Mouse (Mus musculus) hindbrain, postnatal 0 days (tissue): ENCODE results near the gene Cpsf4l. TPM values are rescaled to one million over a fixed set of nuclear protein-coding genes. Genes with fewer than 3 reads are reported as not detected.

Experiments used
- ATAC-seq: fragments of 200-750 bp; cut with Nextera tagmentation; 2 replicates; pipeline ENCODE4 v1.8.0; 2017; ENCODE audit warnings: mild to moderate bottlenecking, moderate TSS enrichment, moderate library complexity
- DNase-seq: peaks from one replicate; pipeline ENCODE4 v3.0.0-alpha.2; 2015; ENCODE audit warnings: low spot score
- H3K27ac ChIP-seq: fragments of 300-500 bp; sonication (generic); 2 replicates; pipeline ENCODE4 v1.5.1; 2014; ENCODE audit warnings: mild to moderate bottlenecking
- H3K27me3 ChIP-seq: fragments of 300-500 bp; sonication (generic); 2 replicates; pipeline ENCODE4 v1.6.1; 2014; ENCODE audit warnings: low read length, mixed read lengths; ENCODE audit not compliant: insufficient read depth
- H3K36me3 ChIP-seq: fragments of 300-500 bp; sonication (generic); 2 replicates; pipeline ENCODE4 v1.6.1; 2014; ENCODE audit warnings: low read length, mixed read lengths; ENCODE audit not compliant: insufficient read depth
- H3K4me1 ChIP-seq: fragments of 300-500 bp; sonication (generic); 2 replicates; pipeline ENCODE4 v1.6.1; 2014; ENCODE audit warnings: antibody characterized with exemption, low read length, mixed read lengths; ENCODE audit not compliant: insufficient read depth
- H3K4me2 ChIP-seq: fragments of 300-500 bp; sonication (generic); 2 replicates; pipeline ENCODE4 v1.6.1; 2014; ENCODE audit warnings: low read depth, mild to moderate bottlenecking, low read length, moderate library complexity, mixed read lengths
- H3K4me3 ChIP-seq: fragments of 300-500 bp; sonication (generic); 2 replicates; pipeline ENCODE4 v1.5.1; 2014; ENCODE audit warnings: low read length
- H3K9ac ChIP-seq: fragments of 300-500 bp; sonication (generic); replicated peaks from 2 replicates; pipeline ENCODE4 v1.6.1; 2014; ENCODE audit warnings: mild to moderate bottlenecking, low read length, moderate library complexity, mixed read lengths
- H3K9me3 ChIP-seq: fragments of 300-500 bp; sonication (generic); 2 replicates; pipeline ENCODE4 v1.6.1; 2016; ENCODE audit warnings: low read length, mixed read lengths
- CTCF ChIP-seq: IDR thresholded peaks from 2 replicates; pipeline ENCODE4 v1.5.1; 2016; ENCODE audit warnings: antibody characterized with exemption, control low read depth, low read depth
- WGBS: fragments of 180-500 bp; shearing (Covaris S2); extraction: QIAGEN DNeasy Blood & Tissue Kit; methylation state at CpG from one replicate; pipeline ENCODE4 v1.1.7; 2014; 5-methylcytosine and 5-hydroxymethylcytosine counted together
- polyA plus RNA-seq: library from polyadenylated mRNA; unstranded; fragments of >200 nt; fragmentation: Nextera tagmentation; extraction: Ambion mirVana; gene quantifications from 2 replicates; pipeline ENCODE4 v1.2.1, GENCODE M21; 2015
- total RNA-seq: library from RNA; depleted of rRNA; stranded (reverse); fragments of >200 nt; gene quantifications from 2 replicates; pipeline ENCODE4 v1.2.3, GENCODE M21; 2014

Cpsf4l gene
- total and polyA plus RNA-seq, 2 experiments from 2014 or later = 0.19 TPM; not detected in 1

GRCm38 (mm10) chr11:113673614-113674013, 36.2 kb downstream of the Cpsf4l start:
- Histone ChIP-seq H3K27me3 (no peaks in the 10 kb centered on the region), H3K9me3 (no peaks in the 10 kb centered on the region), H3K4me3 (no peak overlapping the region), H3K4me2 (no peak overlapping the region), H3K4me1 (no peaks in the 10 kb centered on the region), H3K9ac (no peak overlapping the region), H3K36me3 (peaks cover 32% of the 10 kb centered on the region), H3K27ac (no peak overlapping the region)
- TF ChIP-seq CTCF = no peak
- no peak for ATAC-seq
- no peak for DNase-seq
- 65% methylated on average over 4 of the region's 4 CpGs for WGBS

- Histone ChIP-seq H3K4me2 (no peak overlapping the region), H3K9ac (no peak overlapping the region), H3K27ac (no peak overlapping the region), H3K36me3 (peaks cover 20% of the 10 kb centered on the region), H3K4me1 (peaks cover 3% of the 10 kb centered on the region; the same call in 1 of the 2 replicates), H3K27me3 (no peaks in the 10 kb centered on the region), H3K4me3 (no peak overlapping the region), H3K9me3 (no peaks in the 10 kb centered on the region)
- DNase-seq = no peak
- no peak for ATAC-seq
- 81% methylated on average over 4 of the region's 4 CpGs for whole genome bisulfite sequencing
- TF ChIP-seq CTCF = no peak
Observed at GRCm38 (mm10) chr11:113669711-113670110, 40.1 kb downstream of the Cpsf4l start.

- peaks cover 18% of the 10 kb centered on the region for H3K36me3 ChIP-seq
- no peaks in the 10 kb centered on the region for H3K27me3 ChIP-seq
- peaks cover 3% of the 10 kb centered on the region; the same call in 1 of the 2 replicates for H3K4me1 ChIP-seq
- ATAC-seq (no peak), DNase-seq (no peak)
- no peak overlapping the region for H3K27ac ChIP-seq
- no peak overlapping the region for H3K4me2 ChIP-seq
- no peaks in the 10 kb centered on the region for H3K9me3 ChIP-seq
- WGBS = 92% methylated on average over 5 of the region's 5 CpGs
- TF ChIP-seq CTCF = no peak
- H3K9ac ChIP-seq = no peak overlapping the region
- no peak overlapping the region for H3K4me3 ChIP-seq
Observed at GRCm38 (mm10) chr11:113668857-113669256, 41.0 kb downstream of the Cpsf4l start.

DNA sequence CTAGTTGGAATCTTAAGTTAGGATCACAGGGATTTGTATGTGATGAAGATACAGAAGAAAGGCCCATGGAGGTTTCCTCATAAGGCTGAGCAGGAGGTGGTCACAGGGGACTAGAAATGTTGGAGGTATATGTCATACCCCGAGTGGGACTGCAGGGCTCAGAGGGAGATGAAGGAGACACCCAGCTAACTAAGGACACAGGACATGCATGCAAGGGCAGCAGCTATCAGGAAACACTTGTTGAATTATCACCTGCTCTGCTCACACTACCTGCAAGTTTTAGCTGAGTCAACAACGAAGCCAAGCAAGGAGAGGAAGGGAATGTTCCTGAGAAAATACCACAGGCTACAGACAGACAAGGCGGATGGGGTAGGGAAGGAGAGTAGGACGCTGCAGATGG, 42.1 kb downstream of the Cpsf4l start:
- peaks cover 3% of the 10 kb centered on the region; the same call in 1 of the 2 replicates for H3K4me1 ChIP-seq
- H3K27ac ChIP-seq = no peak overlapping the region
- no peak overlapping the region for H3K9ac ChIP-seq
- 91% methylated on average over 4 of the region's 4 CpGs for WGBS
- DNase-seq (no peak), ATAC-seq (no peak)
- H3K36me3 ChIP-seq = peaks cover 19% of the 10 kb centered on the region; the same call in 1 of the 2 replicates
- H3K4me3 ChIP-seq = no peak overlapping the region
- TF ChIP-seq CTCF = no peak
- no peaks in the 10 kb centered on the region for H3K27me3 ChIP-seq
- H3K9me3 ChIP-seq = no peaks in the 10 kb centered on the region
- no peak overlapping the region for H3K4me2 ChIP-seq

DNA sequence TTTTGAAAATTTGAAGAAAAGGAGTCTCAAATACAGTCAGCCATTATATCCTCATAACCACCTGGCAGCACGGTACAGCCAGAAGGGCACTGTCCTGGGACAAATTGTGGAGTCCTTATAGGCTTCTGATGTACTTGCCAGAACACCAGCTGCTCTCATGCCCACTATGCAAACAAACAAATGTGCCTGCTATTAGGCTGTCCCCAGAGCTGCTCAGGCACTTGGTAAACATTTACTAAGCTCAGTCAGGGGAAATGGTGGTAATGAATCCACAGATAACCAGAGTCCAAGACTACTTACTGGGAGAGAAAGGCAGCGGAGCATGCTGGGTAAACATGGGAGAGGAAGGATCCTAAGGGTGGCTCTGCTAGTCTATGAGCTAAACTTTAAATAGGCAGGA, 42.7 kb downstream of the Cpsf4l start:
- Histone ChIP-seq H3K4me3 (no peak overlapping the region), H3K4me1 (peaks cover 3% of the 10 kb centered on the region; the same call in 1 of the 2 replicates), H3K36me3 (peaks cover 19% of the 10 kb centered on the region; the same call in 1 of the 2 replicates), H3K27ac (no peak overlapping the region), H3K27me3 (no peaks in the 10 kb centered on the region), H3K4me2 (no peak overlapping the region), H3K9ac (no peak overlapping the region), H3K9me3 (no peaks in the 10 kb centered on the region)
- no peak for TF ChIP-seq CTCF
- ATAC-seq (no peak), DNase-seq (no peak)
- WGBS = 60% methylated on average over 2 of the region's 2 CpGs

- WGBS = 62% methylated on average over 10 of the region's 10 CpGs
Observed at GRCm38 (mm10) chr11:113666648-113667047, 43.2 kb downstream of the Cpsf4l start.

GRCm38 (mm10) chr11:113666205-113666604, 43.6 kb downstream of the Cpsf4l start:
- H3K27me3 ChIP-seq = no peaks in the 10 kb centered on the region
- H3K36me3 ChIP-seq = peaks cover 28% of the 10 kb centered on the region; the same call in 1 of the 2 replicates
- H3K4me1 ChIP-seq = peaks cover 3% of the 10 kb centered on the region; the same call in 1 of the 2 replicates
- DNase-seq (no peak), ATAC-seq (no peak)
- 69% methylated on average over 6 of the region's 6 CpGs for WGBS
- no peak overlapping the region for H3K27ac ChIP-seq
- no peak for TF ChIP-seq CTCF
- H3K9me3 ChIP-seq = no peaks in the 10 kb centered on the region
- no peak overlapping the region for H3K4me3 ChIP-seq
- no peak overlapping the region for H3K9ac ChIP-seq
- H3K4me2 ChIP-seq = no peak overlapping the region

More at GRCm38 (mm10) chr11:113666648-113667047, 43.2 kb downstream of the Cpsf4l start:
- H3K27ac ChIP-seq = no peak overlapping the region
- ATAC-seq (no peak), DNase-seq (no peak)
- no peak overlapping the region for H3K4me3 ChIP-seq
- no peak for TF ChIP-seq CTCF
- H3K4me2 ChIP-seq = no peak overlapping the region
- H3K36me3 ChIP-seq = peaks cover 23% of the 10 kb centered on the region; the same call in 1 of the 2 replicates
- H3K9ac ChIP-seq = no peak overlapping the region
- no peaks in the 10 kb centered on the region for H3K27me3 ChIP-seq
- no peaks in the 10 kb centered on the region for H3K9me3 ChIP-seq
- H3K4me1 ChIP-seq = peaks cover 3% of the 10 kb centered on the region; the same call in 1 of the 2 replicates
